Mouse (Mus musculus): Measurements from ENCODE around the gene Hoxc8. TPM values are rescaled to one million over a fixed set of nuclear protein-coding genes. Genes with fewer than 3 reads are reported as not detected.

Hoxc8 gene
- total and polyA plus RNA-seq, 3 experiments, result 0.31 to 1.7 TPM; not detected in 1

DNA sequence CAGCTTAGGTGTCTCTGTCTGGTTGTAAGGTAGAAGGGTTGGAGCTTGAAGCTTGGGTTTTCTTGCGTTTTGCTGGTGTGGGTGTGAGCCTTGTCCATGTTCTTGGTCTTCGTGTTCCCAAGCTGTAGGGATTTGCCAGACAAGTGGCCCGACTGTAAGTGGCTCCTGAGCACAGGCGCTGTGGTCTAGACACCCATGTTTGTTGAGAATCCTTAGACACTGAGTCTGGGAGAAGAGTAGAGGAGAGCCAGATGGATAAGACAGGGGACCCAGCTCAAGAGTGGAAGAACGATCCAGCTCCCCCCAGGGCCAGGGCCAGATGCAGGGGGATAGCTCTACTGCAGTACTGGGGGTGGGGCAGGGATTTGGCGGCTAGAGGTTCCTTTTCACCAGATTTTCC is 17.7 kb upstream of the Hoxc8 start:
- peaks cover 43% of the 10 kb centered on the region for H3K79me2 ChIP-seq (ENCODE audit: control insufficient read depth, insufficient read depth, low read length, poor library complexity)
- H3K4me3 ChIP-seq (ENCODE audit: control insufficient read depth in 1 of 2, insufficient read depth in 1 of 2, low read depth in 2 of 2, low read length in 2 of 2), result no peak overlapping the region
- H3K9ac ChIP-seq (ENCODE audit: control insufficient read depth, low read depth, low read length, poor library complexity, severe bottlenecking), result no peak overlapping the region
- H3K27ac ChIP-seq (ENCODE audit: control insufficient read depth, low read depth, low read length), result no peak overlapping the region
- H3K27me3 ChIP-seq (ENCODE audit: control insufficient read depth in 1 of 2, insufficient read depth in 2 of 2, low read length in 2 of 2), result no peaks in the 10 kb centered on the region
- no peak for DNase-seq (ENCODE audit: low read depth, low spot score)
- TF ChIP-seq USF2 (IDR thresholded peaks at IDR 0.05; ENCODE audit: borderline replicate concordance in 1 of 2, insufficient read depth in 1 of 2, low read depth in 1 of 2, low read length in 2 of 2) (no peak), MEF2A (IDR thresholded peaks at IDR 0.05; ENCODE audit: extremely low read depth, insufficient replicate concordance, low read depth, low read length, poor library complexity, severe bottlenecking) (no peak), POLR2AphosphoS2 (IDR thresholded peaks at IDR 0.05; ENCODE audit: low read length) (no peak), TAL1 (IDR thresholded peaks at IDR 0.05; ENCODE audit: low read length) (no peak), RCOR1 (IDR thresholded peaks at IDR 0.05; ENCODE audit: low read depth, low read length) (no peak), TCF12 (IDR thresholded peaks at IDR 0.05; ENCODE audit: low read depth, low read length) (no peak), ETS1 (IDR thresholded peaks at IDR 0.05; ENCODE audit: low read depth, low read length) (no peak), MAX (IDR thresholded peaks at IDR 0.05; ENCODE audit: low read length) (no peak), MYC (IDR thresholded peaks at IDR 0.05; ENCODE audit: low read depth, low read length) (no peak), RAD21 (IDR thresholded peaks at IDR 0.05; ENCODE audit: low read depth, low read length) (no peak), USF1 (IDR thresholded peaks at IDR 0.05; ENCODE audit: low read depth, low read length) (no peak), CTCF (IDR thresholded peaks at IDR 0.05 in 2 of 3, conservative IDR thresholded peaks at IDR 0.05 in 1 of 3; ENCODE audit: control insufficient read depth in 1 of 3, insufficient read depth in 1 of 3, low read depth in 2 of 3, low read length in 3 of 3, poor library complexity in 1 of 3, severe bottlenecking in 1 of 3) (no peak), CHD1 (IDR thresholded peaks at IDR 0.05; ENCODE audit: low read depth, low read length) (no peak)
- peaks cover 0 to 19% of the 10 kb centered on the region in 2 experiments; a peak in 2 of 4 replicates for H3K36me3 ChIP-seq (ENCODE audit: control insufficient read depth in 1 of 2, insufficient read depth in 2 of 2, low read length in 2 of 2)
- no peaks in the 10 kb centered on the region for H3K9me3 ChIP-seq (replicated peaks; ENCODE audit: insufficient read depth, low read length)
- peaks cover 13 to 16% of the 10 kb centered on the region in 2 experiments for H3K4me1 ChIP-seq (ENCODE audit: control insufficient read depth in 1 of 2, insufficient read depth in 2 of 2, low read length in 2 of 2)

DNA sequence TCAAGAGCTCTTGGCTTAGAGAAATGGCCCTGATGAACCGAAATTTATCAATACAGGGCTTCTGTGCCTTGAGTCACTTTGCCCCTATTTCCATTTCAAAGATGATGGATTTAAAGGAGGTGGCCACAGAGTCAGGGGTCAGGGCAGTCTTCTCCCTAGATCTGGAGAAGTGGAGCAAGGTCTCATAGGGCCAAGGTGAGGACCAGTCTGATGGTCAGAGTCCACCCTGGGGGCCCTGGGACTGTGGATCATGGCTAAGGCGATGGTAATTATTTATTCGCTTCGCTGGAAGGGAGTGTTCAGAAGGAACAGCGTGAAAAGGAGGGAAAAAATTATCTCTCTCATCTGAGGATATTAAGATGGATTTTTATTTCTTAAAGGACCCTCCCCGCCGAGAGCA is 15.4 kb upstream of the Hoxc8 start:
- Histone ChIP-seq H3K27me3 (ENCODE audit: control insufficient read depth in 1 of 2, insufficient read depth in 2 of 2, low read length in 2 of 2) (no peaks in the 10 kb centered on the region), H3K9ac (ENCODE audit: control insufficient read depth, low read depth, low read length, poor library complexity, severe bottlenecking) (no peak overlapping the region), H3K4me3 (ENCODE audit: control insufficient read depth in 1 of 2, insufficient read depth in 1 of 2, low read depth in 2 of 2, low read length in 2 of 2) (no peak overlapping the region; a peak in 1 of 4 replicates), H3K36me3 (ENCODE audit: control insufficient read depth in 1 of 2, insufficient read depth in 2 of 2, low read length in 2 of 2) (peaks cover 0 to 24% of the 10 kb centered on the region in 2 experiments; a peak in 2 of 4 replicates), H3K4me1 (ENCODE audit: control insufficient read depth in 1 of 2, insufficient read depth in 2 of 2, low read length in 2 of 2) (peaks cover 19 to 27% of the 10 kb centered on the region in 2 experiments), H3K27ac (ENCODE audit: control insufficient read depth, low read depth, low read length) (no peak overlapping the region), H3K79me2 (ENCODE audit: control insufficient read depth, insufficient read depth, low read length, poor library complexity) (peaks cover 46% of the 10 kb centered on the region), H3K9me3 (replicated peaks; ENCODE audit: insufficient read depth, low read length) (no peaks in the 10 kb centered on the region)
- TF ChIP-seq UBTF (IDR thresholded peaks at IDR 0.05; ENCODE audit: borderline replicate concordance, insufficient read depth, low read depth, low read length) (no peak), RCOR1 (IDR thresholded peaks at IDR 0.05; ENCODE audit: low read depth, low read length) (no peak), POLR2A (IDR thresholded peaks at IDR 0.05; ENCODE audit: control insufficient read depth in 1 of 2, insufficient read depth in 1 of 2, low read depth in 1 of 2, low read length in 2 of 2, poor library complexity in 1 of 2) (no peak), TAL1 (IDR thresholded peaks at IDR 0.05; ENCODE audit: low read length) (no peak), MEF2A (IDR thresholded peaks at IDR 0.05; ENCODE audit: extremely low read depth, insufficient replicate concordance, low read depth, low read length, poor library complexity, severe bottlenecking) (no peak), JUND (IDR thresholded peaks at IDR 0.05; ENCODE audit: low read depth, low read length) (no peak), TBP (IDR thresholded peaks at IDR 0.05; ENCODE audit: low read depth, low read length) (no peak), USF1 (IDR thresholded peaks at IDR 0.05; ENCODE audit: low read depth, low read length) (no peak), POLR2AphosphoS5 (IDR thresholded peaks at IDR 0.05; ENCODE audit: borderline replicate concordance, low read depth, low read length) (no peak), ZNF384 (IDR thresholded peaks at IDR 0.05; ENCODE audit: low read depth, low read length) (no peak), SMC3 (IDR thresholded peaks at IDR 0.05; ENCODE audit: low read depth, low read length) (no peak), MAFK (IDR thresholded peaks at IDR 0.05; ENCODE audit: borderline replicate concordance, low read depth, low read length) (no peak)
- DNase-seq (ENCODE audit: low read depth, low spot score), result no peak
